Mouse (Mus musculus): Measurements from ENCODE around the gene Mrpl23. TPM values are rescaled to one million over a fixed set of nuclear protein-coding genes. Genes with fewer than 3 reads are reported as not detected.

Gene Mrpl23
- polyA plus RNA-seq, 1 experiment = 11.0 TPM

GRCm38 (mm10) chr7:142505942-142506341 lies 26.5 kb upstream of the Mrpl23 start:
- Histone ChIP-seq H3K4me3 (ENCODE audit: insufficient read depth, low read depth, low read length) (no peak overlapping the region), H3K36me3 (ENCODE audit: control insufficient read depth, insufficient read depth, low read length) (no peaks in the 10 kb centered on the region), H3K4me1 (ENCODE audit: control insufficient read depth, insufficient read depth, low read length) (no peaks in the 10 kb centered on the region), H3K27ac (ENCODE audit: insufficient read depth, low read depth, low read length) (no peak overlapping the region), H3K27me3 (replicated peaks; ENCODE audit: control insufficient read depth, insufficient read depth, low read length) (no peaks in the 10 kb centered on the region)
- WGBS = 75% methylated on average over 2 of the region's 2 CpGs
- DNase-seq = no peak
- TF ChIP-seq CTCF (conservative IDR thresholded peaks at IDR 0.05; ENCODE audit: insufficient read depth, insufficient read length, low read depth, low read length) = no peak

GRCm38 (mm10) chr7:142506501-142506900 lies 26.0 kb upstream of the Mrpl23 start:
- TF ChIP-seq CTCF (conservative IDR thresholded peaks at IDR 0.05; ENCODE audit: insufficient read depth, insufficient read length, low read depth, low read length) (no peak), POLR2A (IDR thresholded peaks at IDR 0.05; ENCODE audit: low read depth, low read length) (no peak)
- Histone ChIP-seq H3K4me3 (ENCODE audit: insufficient read depth, low read depth, low read length) (no peak overlapping the region), H3K36me3 (ENCODE audit: control insufficient read depth, insufficient read depth, low read length) (no peaks in the 10 kb centered on the region), H3K27me3 (replicated peaks; ENCODE audit: control insufficient read depth, insufficient read depth, low read length) (no peaks in the 10 kb centered on the region), H3K4me1 (ENCODE audit: control insufficient read depth, insufficient read depth, low read length) (no peaks in the 10 kb centered on the region), H3K27ac (ENCODE audit: insufficient read depth, low read depth, low read length) (no peak overlapping the region)
- WGBS = 58% methylated on average over 4 of the region's 4 CpGs
- DNase-seq = no peak

DNA sequence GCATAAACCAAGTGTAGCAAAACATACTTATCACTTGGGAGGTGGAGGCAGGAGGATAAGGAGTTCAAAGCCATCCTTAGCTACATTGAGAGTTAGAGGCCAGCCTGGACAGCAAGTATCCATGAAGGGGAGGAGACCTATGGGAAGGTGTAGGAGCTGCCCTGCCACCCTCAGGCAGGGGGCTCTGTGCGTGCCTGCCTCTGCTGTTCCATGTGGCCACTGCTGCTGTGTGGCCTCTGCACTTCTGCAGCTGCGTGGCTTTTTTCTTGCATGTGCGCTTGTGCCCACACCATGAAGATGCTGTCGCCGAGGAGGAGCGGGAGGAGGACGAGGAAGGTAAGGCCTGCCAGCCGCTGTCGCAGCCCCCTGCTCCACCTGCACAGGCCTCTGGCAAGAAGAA lies 25.0 kb upstream of the Mrpl23 start:
- H3K27me3 ChIP-seq (replicated peaks; ENCODE audit: control insufficient read depth, insufficient read depth, low read length) = no peaks in the 10 kb centered on the region
- WGBS = 91% methylated on average over 9 of the region's 9 CpGs
- DNase-seq = no peak
- no peak for TF ChIP-seq CTCF (conservative IDR thresholded peaks at IDR 0.05; ENCODE audit: insufficient read depth, insufficient read length, low read depth, low read length)
- no peak for TF ChIP-seq POLR2A (IDR thresholded peaks at IDR 0.05; ENCODE audit: low read depth, low read length)
- H3K36me3 ChIP-seq (ENCODE audit: control insufficient read depth, insufficient read depth, low read length) = no peaks in the 10 kb centered on the region
- no peak overlapping the region for H3K27ac ChIP-seq (ENCODE audit: insufficient read depth, low read depth, low read length)
- no peaks in the 10 kb centered on the region for H3K4me1 ChIP-seq (ENCODE audit: control insufficient read depth, insufficient read depth, low read length)
- no peak overlapping the region for H3K4me3 ChIP-seq (ENCODE audit: insufficient read depth, low read depth, low read length)

- TF ChIP-seq CTCF (conservative IDR thresholded peaks at IDR 0.05; ENCODE audit: insufficient read depth, insufficient read length, low read depth, low read length) (no peak), POLR2A (IDR thresholded peaks at IDR 0.05; ENCODE audit: low read depth, low read length) (no peak)
- DNase-seq = no peak
- 44% methylated on average over 14 of the region's 14 CpGs for WGBS
- Histone ChIP-seq H3K36me3 (ENCODE audit: control insufficient read depth, insufficient read depth, low read length) (no peaks in the 10 kb centered on the region), H3K4me3 (ENCODE audit: insufficient read depth, low read depth, low read length) (no peak overlapping the region), H3K27ac (ENCODE audit: insufficient read depth, low read depth, low read length) (no peak overlapping the region), H3K4me1 (ENCODE audit: control insufficient read depth, insufficient read depth, low read length) (no peaks in the 10 kb centered on the region), H3K27me3 (replicated peaks; ENCODE audit: control insufficient read depth, insufficient read depth, low read length) (no peaks in the 10 kb centered on the region)
These were observed 23.0 kb upstream of the Mrpl23 start for GRCm38 (mm10) chr7:142509518-142509917.

GRCm38 (mm10) chr7:142510021-142510777 lies 22.3 kb upstream of the Mrpl23 start:
- TF ChIP-seq CTCF (conservative IDR thresholded peaks at IDR 0.05; ENCODE audit: insufficient read depth, insufficient read length, low read depth, low read length) (no peak), POLR2A (IDR thresholded peaks at IDR 0.05; ENCODE audit: low read depth, low read length) (no peak)
- no peak overlapping the region for H3K27ac ChIP-seq (ENCODE audit: insufficient read depth, low read depth, low read length)
- 45% methylated on average over 12 of the region's 12 CpGs for WGBS

DNA sequence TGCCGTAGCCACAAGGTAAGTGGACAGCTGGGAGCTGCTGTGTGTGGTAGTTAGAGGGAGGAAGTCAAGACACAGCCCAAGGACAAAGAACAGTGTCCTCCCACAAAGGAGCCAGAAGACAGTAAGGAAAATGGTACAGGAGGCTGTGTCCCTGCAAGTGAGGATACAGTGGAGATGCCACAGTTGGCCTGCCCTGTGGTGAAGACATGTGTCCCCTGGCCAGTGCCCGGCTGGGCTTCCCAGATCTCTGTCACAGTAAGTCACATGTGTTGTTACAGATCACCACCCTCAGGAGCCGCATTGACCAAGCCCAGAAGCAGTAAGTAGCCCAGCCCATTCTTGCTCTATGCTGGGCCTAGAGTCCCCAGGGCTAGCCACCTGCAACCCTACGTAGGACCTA lies 18.4 kb upstream of the Mrpl23 start:
- H3K4me3 ChIP-seq (ENCODE audit: insufficient read depth, low read depth, low read length) = no peak overlapping the region
- WGBS = 91% methylated on average over 4 of the region's 4 CpGs
- TF ChIP-seq POLR2A (IDR thresholded peaks at IDR 0.05; ENCODE audit: low read depth, low read length) = no peak
- TF ChIP-seq CTCF (conservative IDR thresholded peaks at IDR 0.05; ENCODE audit: insufficient read depth, insufficient read length, low read depth, low read length) = no peak
- no peaks in the 10 kb centered on the region for H3K27me3 ChIP-seq (replicated peaks; ENCODE audit: control insufficient read depth, insufficient read depth, low read length)
- no peak for DNase-seq
- H3K4me1 ChIP-seq (ENCODE audit: control insufficient read depth, insufficient read depth, low read length) = no peaks in the 10 kb centered on the region
- H3K27ac ChIP-seq (ENCODE audit: insufficient read depth, low read depth, low read length) = no peak overlapping the region
- H3K36me3 ChIP-seq (ENCODE audit: control insufficient read depth, insufficient read depth, low read length) = no peaks in the 10 kb centered on the region

More at GRCm38 (mm10) chr7:142510021-142510777, 22.3 kb upstream of the Mrpl23 start:
- Histone ChIP-seq H3K4me1 (ENCODE audit: control insufficient read depth, insufficient read depth, low read length) (no peaks in the 10 kb centered on the region), H3K27me3 (replicated peaks; ENCODE audit: control insufficient read depth, insufficient read depth, low read length) (no peaks in the 10 kb centered on the region), H3K4me3 (ENCODE audit: insufficient read depth, low read depth, low read length) (no peak overlapping the region), H3K36me3 (ENCODE audit: control insufficient read depth, insufficient read depth, low read length) (no peaks in the 10 kb centered on the region)
- no peak for DNase-seq

GRCm38 (mm10) chr7:142516221-142516978 lies 16.1 kb upstream of the Mrpl23 start:
- no peaks in the 10 kb centered on the region for H3K4me1 ChIP-seq (ENCODE audit: control insufficient read depth, insufficient read depth, low read length)
- WGBS = 41% methylated on average over 21 of the region's 21 CpGs
- TF ChIP-seq CTCF (conservative IDR thresholded peaks at IDR 0.05; ENCODE audit: insufficient read depth, insufficient read length, low read depth, low read length) = no peak
- no peak for DNase-seq
- no peak overlapping the region for H3K27ac ChIP-seq (ENCODE audit: insufficient read depth, low read depth, low read length)
- H3K4me3 ChIP-seq (ENCODE audit: insufficient read depth, low read depth, low read length) = no peak overlapping the region
- no peaks in the 10 kb centered on the region for H3K36me3 ChIP-seq (ENCODE audit: control insufficient read depth, insufficient read depth, low read length)
- H3K27me3 ChIP-seq (replicated peaks; ENCODE audit: control insufficient read depth, insufficient read depth, low read length) = no peaks in the 10 kb centered on the region

All from kidney, adult 2 months (tissue).